Mouse (Mus musculus): ENCODE data around the gene Irf2bp2. TPM values are rescaled to one million over a fixed set of nuclear protein-coding genes. Genes with fewer than 3 reads are reported as not detected.

Gene Irf2bp2
- polyA plus RNA-seq, 1 experiment, result 163 TPM

GRCm38 (mm10) chr8:126619487-126619886, 25.7 kb upstream of the Irf2bp2 start:
- no peak for TF ChIP-seq POLR2A (IDR thresholded peaks at IDR 0.05; ENCODE audit: borderline replicate concordance, low read depth, low read length)
- no peak for TF ChIP-seq CTCF (IDR thresholded peaks at IDR 0.05; ENCODE audit: low read depth, low read length)
- H3K4me3 ChIP-seq (ENCODE audit: insufficient read depth, low read length), result no peak overlapping the region
- H3K4me1 ChIP-seq (ENCODE audit: control insufficient read depth, insufficient read depth, low read length), result peaks cover 27% of the 10 kb centered on the region
- H3K27ac ChIP-seq (ENCODE audit: insufficient read depth, low read depth, low read length), result no peak overlapping the region

- Histone ChIP-seq H3K4me1 (ENCODE audit: control insufficient read depth, insufficient read depth, low read length) (peaks cover 35% of the 10 kb centered on the region), H3K27ac (ENCODE audit: insufficient read depth, low read depth, low read length) (no peak overlapping the region), H3K4me3 (ENCODE audit: insufficient read depth, low read length) (no peak overlapping the region)
- TF ChIP-seq POLR2A (IDR thresholded peaks at IDR 0.05; ENCODE audit: borderline replicate concordance, low read depth, low read length) (no peak), CTCF (IDR thresholded peaks at IDR 0.05; ENCODE audit: low read depth, low read length) (no peak)
Measured at GRCm38 (mm10) chr8:126617665-126618064, 23.9 kb upstream of the Irf2bp2 start.

GRCm38 (mm10) chr8:126616736-126617135, 22.9 kb upstream of the Irf2bp2 start:
- H3K4me3 ChIP-seq (ENCODE audit: insufficient read depth, low read length), result no peak overlapping the region
- TF ChIP-seq CTCF (IDR thresholded peaks at IDR 0.05; ENCODE audit: low read depth, low read length), result no peak
- TF ChIP-seq POLR2A (IDR thresholded peaks at IDR 0.05; ENCODE audit: borderline replicate concordance, low read depth, low read length), result no peak
- peaks cover 35% of the 10 kb centered on the region for H3K4me1 ChIP-seq (ENCODE audit: control insufficient read depth, insufficient read depth, low read length)
- no peak overlapping the region for H3K27ac ChIP-seq (ENCODE audit: insufficient read depth, low read depth, low read length)

- TF ChIP-seq CTCF (IDR thresholded peaks at IDR 0.05; ENCODE audit: low read depth, low read length) (no peak), POLR2A (IDR thresholded peaks at IDR 0.05; ENCODE audit: borderline replicate concordance, low read depth, low read length) (no peak)
- Histone ChIP-seq H3K27ac (ENCODE audit: insufficient read depth, low read depth, low read length) (peak overlapping the region; percentile 71), H3K4me1 (ENCODE audit: control insufficient read depth, insufficient read depth, low read length) (peaks cover 34% of the 10 kb centered on the region), H3K4me3 (ENCODE audit: insufficient read depth, low read length) (peak overlapping the region; percentile 18)
Measured at GRCm38 (mm10) chr8:126615765-126616164, 22.0 kb upstream of the Irf2bp2 start.

GRCm38 (mm10) chr8:126614740-126615132, 20.9 kb upstream of the Irf2bp2 start:
- TF ChIP-seq CTCF (IDR thresholded peaks at IDR 0.05; ENCODE audit: low read depth, low read length) (no peak), POLR2A (IDR thresholded peaks at IDR 0.05; ENCODE audit: borderline replicate concordance, low read depth, low read length) (no peak)
- Histone ChIP-seq H3K4me1 (ENCODE audit: control insufficient read depth, insufficient read depth, low read length) (peaks cover 29% of the 10 kb centered on the region), H3K4me3 (ENCODE audit: insufficient read depth, low read length) (no peak overlapping the region), H3K27ac (ENCODE audit: insufficient read depth, low read depth, low read length) (no peak overlapping the region)

- no peak for TF ChIP-seq CTCF (IDR thresholded peaks at IDR 0.05; ENCODE audit: low read depth, low read length)
- no peak for TF ChIP-seq POLR2A (IDR thresholded peaks at IDR 0.05; ENCODE audit: borderline replicate concordance, low read depth, low read length)
- peaks cover 24% of the 10 kb centered on the region for H3K4me1 ChIP-seq (ENCODE audit: control insufficient read depth, insufficient read depth, low read length)
- H3K4me3 ChIP-seq (ENCODE audit: insufficient read depth, low read length), result no peak overlapping the region
- H3K27ac ChIP-seq (ENCODE audit: insufficient read depth, low read depth, low read length), result no peak overlapping the region
Measured at GRCm38 (mm10) chr8:126614062-126614739, 20.4 kb upstream of the Irf2bp2 start.

- peaks cover 24% of the 10 kb centered on the region for H3K4me1 ChIP-seq (ENCODE audit: control insufficient read depth, insufficient read depth, low read length)
- H3K27ac ChIP-seq (ENCODE audit: insufficient read depth, low read depth, low read length), result no peak overlapping the region
- H3K4me3 ChIP-seq (ENCODE audit: insufficient read depth, low read length), result no peak overlapping the region
- no peak for TF ChIP-seq POLR2A (IDR thresholded peaks at IDR 0.05; ENCODE audit: borderline replicate concordance, low read depth, low read length)
- TF ChIP-seq CTCF (IDR thresholded peaks at IDR 0.05; ENCODE audit: low read depth, low read length), result no peak
Measured at GRCm38 (mm10) chr8:126613143-126613542, 19.4 kb upstream of the Irf2bp2 start.

- Histone ChIP-seq H3K4me3 (ENCODE audit: insufficient read depth, low read length) (no peak overlapping the region), H3K27ac (ENCODE audit: insufficient read depth, low read depth, low read length) (no peak overlapping the region), H3K4me1 (ENCODE audit: control insufficient read depth, insufficient read depth, low read length) (peaks cover 24% of the 10 kb centered on the region)
- TF ChIP-seq CTCF (IDR thresholded peaks at IDR 0.05; ENCODE audit: low read depth, low read length) (no peak), POLR2A (IDR thresholded peaks at IDR 0.05; ENCODE audit: borderline replicate concordance, low read depth, low read length) (no peak)
Measured at GRCm38 (mm10) chr8:126612739-126613138, 19.0 kb upstream of the Irf2bp2 start.

- Histone ChIP-seq H3K27ac (ENCODE audit: insufficient read depth, low read depth, low read length) (no peak overlapping the region), H3K4me3 (ENCODE audit: insufficient read depth, low read length) (no peak overlapping the region), H3K4me1 (ENCODE audit: control insufficient read depth, insufficient read depth, low read length) (peaks cover 21% of the 10 kb centered on the region)
- TF ChIP-seq POLR2A (IDR thresholded peaks at IDR 0.05; ENCODE audit: borderline replicate concordance, low read depth, low read length), result no peak
- TF ChIP-seq CTCF (IDR thresholded peaks at IDR 0.05; ENCODE audit: low read depth, low read length), result no peak
Measured at GRCm38 (mm10) chr8:126610713-126611112, 16.9 kb upstream of the Irf2bp2 start.

- no peak overlapping the region for H3K27ac ChIP-seq (ENCODE audit: insufficient read depth, low read depth, low read length)
- H3K4me1 ChIP-seq (ENCODE audit: control insufficient read depth, insufficient read depth, low read length), result peaks cover 12% of the 10 kb centered on the region
Measured at GRCm38 (mm10) chr8:126609556-126610263, 15.9 kb upstream of the Irf2bp2 start.

More at GRCm38 (mm10) chr8:126609556-126610263, 15.9 kb upstream of the Irf2bp2 start:
- TF ChIP-seq CTCF (IDR thresholded peaks at IDR 0.05; ENCODE audit: low read depth, low read length), result no peak
- no peak overlapping the region for H3K4me3 ChIP-seq (ENCODE audit: insufficient read depth, low read length)
